Mouse (Mus musculus) midbrain, embryonic 11.5 days (tissue): Measurements from ENCODE around the gene Otof. TPM values are rescaled to one million over a fixed set of nuclear protein-coding genes. Genes with fewer than 3 reads are reported as not detected.
A peak's percentile ranks its signal among the peaks of the same experiment; 100 is the strongest.

Experiments
- ATAC-seq: fragments of 200-750 bp; cut with Nextera tagmentation; 2 replicates; pipeline ENCODE4 v1.8.0; 2017; ENCODE audit warnings: moderate TSS enrichment, moderate library complexity; ENCODE audit not compliant: low FRiP score
- DNase-seq: peaks from one replicate; pipeline ENCODE4 v3.0.0; 2015; ENCODE audit warnings: low spot score; ENCODE audit errors: missing footprints
- H3K27ac ChIP-seq: fragments of 300-500 bp; sonication (generic); 2 replicates; pipeline ENCODE4 v1.5.1; 2014; ENCODE audit warnings: low read depth, low read length
- H3K27me3 ChIP-seq: fragments of 300-500 bp; sonication (generic); 2 replicates; pipeline ENCODE4 v1.6.1; 2014; ENCODE audit warnings: mild to moderate bottlenecking, low read length, moderate library complexity, mixed read lengths; ENCODE audit not compliant: control insufficient read depth, insufficient read depth
- H3K36me3 ChIP-seq: fragments of 300-500 bp; sonication (generic); 2 replicates; pipeline ENCODE4 v1.6.1; 2014; ENCODE audit warnings: mild to moderate bottlenecking, low read length, moderate library complexity, mixed read lengths; ENCODE audit not compliant: control insufficient read depth, insufficient read depth
- H3K4me1 ChIP-seq: fragments of 300-500 bp; sonication (generic); 2 replicates; pipeline ENCODE4 v1.6.1; 2014; ENCODE audit warnings: low read length; ENCODE audit not compliant: control insufficient read depth, insufficient read depth
- H3K4me2 ChIP-seq: fragments of 300-500 bp; sonication (generic); 2 replicates; pipeline ENCODE4 v1.6.1; 2014; ENCODE audit warnings: mild to moderate bottlenecking, moderate library complexity
- H3K4me3 ChIP-seq: fragments of 300-500 bp; sonication (generic); 2 replicates; pipeline ENCODE4 v1.5.1; 2014; ENCODE audit warnings: low read depth, low read length
- H3K9ac ChIP-seq: fragments of 300-500 bp; sonication (generic); 2 replicates; pipeline ENCODE4 v1.6.1; 2014; ENCODE audit warnings: low read length
- H3K9me3 ChIP-seq: fragments of 300-500 bp; sonication (generic); 2 replicates; pipeline ENCODE4 v1.6.1; 2016; ENCODE audit warnings: low read length; ENCODE audit not compliant: control insufficient read depth
- WGBS: fragments of 180-500 bp; shearing (Covaris S2); extraction: QIAGEN DNeasy Blood & Tissue Kit; methylation state at CpG from one replicate; pipeline ENCODE4 v1.1.7; 2014; 5-methylcytosine and 5-hydroxymethylcytosine counted together
- polyA plus RNA-seq: library from polyadenylated mRNA; unstranded; fragments of >200 nt; fragmentation: Nextera tagmentation; extraction: Ambion mirVana; gene quantifications from 2 replicates; pipeline ENCODE4 v1.2.1, GENCODE M21; 2014

Otof gene
- polyA plus RNA-seq, 1 experiment from 2014 or later = 0.59 TPM

GRCm38 (mm10) chr5:30342601-30343015, 119.1 kb downstream of the Otof start:
- Histone ChIP-seq H3K9me3 (no peaks in the 10 kb centered on the region), H3K36me3 (no peaks in the 10 kb centered on the region), H3K4me3 (peak overlapping the region; percentile 18; the same call in 1 of the 2 replicates), H3K27me3 (peaks cover 3% of the 10 kb centered on the region; the same call in 1 of the 2 replicates), H3K4me2 (peak overlapping the region; percentile 37), H3K27ac (no peak overlapping the region), H3K9ac (peak overlapping the region; percentile 14; the same call in 1 of the 2 replicates), H3K4me1 (0 out of 2 replicates have a peak, but pooled peaks cover 2% of the 10 kb centered on the region)
- no peak for DNase-seq
- 5% methylated on average over 17 of the region's 17 CpGs for WGBS
- no peak for ATAC-seq

GRCm38 (mm10) chr5:30341601-30342365, 119.9 kb downstream of the Otof start:
- no peak overlapping the region for H3K4me3 ChIP-seq
- H3K9me3 ChIP-seq = no peaks in the 10 kb centered on the region
- no peaks in the 10 kb centered on the region for H3K36me3 ChIP-seq
- H3K27ac ChIP-seq = no peak overlapping the region
- DNase-seq (peak; percentile 66), ATAC-seq (no peak)
- H3K9ac ChIP-seq = no peak overlapping the region
- H3K27me3 ChIP-seq = peaks cover 3% of the 10 kb centered on the region; the same call in 1 of the 2 replicates
- WGBS = 76% methylated on average over 11 of the region's 11 CpGs
- no peak overlapping the region for H3K4me2 ChIP-seq
- 0 out of 2 replicates have a peak, but pooled peaks cover 2% of the 10 kb centered on the region for H3K4me1 ChIP-seq

- WGBS = 85% methylated on average over 5 of the region's 5 CpGs
- no peaks in the 10 kb centered on the region for H3K9me3 ChIP-seq
- H3K36me3 ChIP-seq = no peaks in the 10 kb centered on the region
- no peak overlapping the region for H3K4me2 ChIP-seq
- H3K27ac ChIP-seq = no peak overlapping the region
- peaks cover 3% of the 10 kb centered on the region; the same call in 1 of the 2 replicates for H3K27me3 ChIP-seq
- H3K4me3 ChIP-seq = no peak overlapping the region
- H3K4me1 ChIP-seq = 0 out of 2 replicates have a peak, but pooled peaks cover 2% of the 10 kb centered on the region
- DNase-seq (peak; percentile 8), ATAC-seq (no peak)
- H3K9ac ChIP-seq = no peak overlapping the region
Measured at GRCm38 (mm10) chr5:30340815-30341214, 120.9 kb downstream of the Otof start.

Other genes starting within 250 kb of the Otof start
- 21.8 and 22.0 TPM in 2 replicates for gene Selenoi, start 229.4 kb downstream of the Otof start, polyA plus RNA-seq
- 0.68 and 0.73 TPM in 2 replicates for gene Drc1, start 180.5 kb downstream of the Otof start, polyA plus RNA-seq
- gene 1700001C02Rik, start 4.1 kb upstream of the Otof start, polyA plus RNA-seq = not detected in 2 replicates
- gene Cib4, start 83.9 kb upstream of the Otof start, polyA plus RNA-seq = not detected in 2 replicates
- gene Kcnk3, start 126.2 kb upstream of the Otof start, polyA plus RNA-seq = 0.27 and 0.50 TPM in 2 replicates
- gene Slc35f6, start 186.0 kb upstream of the Otof start, polyA plus RNA-seq = 22.6 and 28.4 TPM in 2 replicates
- gene Cenpa, start 204.8 kb upstream of the Otof start, polyA plus RNA-seq = 398 and 399 TPM in 2 replicates
- 81.4 and 89.1 TPM in 2 replicates for gene Dpysl5, start 249.6 kb upstream of the Otof start, polyA plus RNA-seq